Mouse (Mus musculus): ENCODE measurements around the gene Fam185a. TPM values are rescaled to one million over a fixed set of nuclear protein-coding genes. Genes with fewer than 3 reads are reported as not detected.

The Fam185a gene
- polyA plus RNA-seq, 1 experiment from 2014 or later: 7.7 TPM

- Histone ChIP-seq H3K4me2 (replicated peaks; ENCODE audit: low read depth, low read length) (no peak overlapping the region), H3K27me3 (ENCODE audit: insufficient read depth, low read length) (no peaks in the 10 kb centered on the region), H3K4me3 (ENCODE audit: low read length) (no peak overlapping the region), H3K9ac (replicated peaks; ENCODE audit: low read length) (no peak overlapping the region), H3K36me3 (ENCODE audit: insufficient read depth, low read length) (no peaks in the 10 kb centered on the region; the same call in 1 of the 2 replicates), H3K9me3 (ENCODE audit: low read length) (no peaks in the 10 kb centered on the region), H3K4me1 (ENCODE audit: insufficient read depth, low read length) (no peaks in the 10 kb centered on the region), H3K27ac (ENCODE audit: low read length) (no peak overlapping the region)
- WGBS: 93% methylated on average over 5 of the region's 5 CpGs
- no peak for ATAC-seq (ENCODE audit: low FRiP score, low TSS enrichment)
Measured at GRCm38 (mm10) chr5:21478428-21478827, 53.7 kb downstream of the Fam185a start.

GRCm38 (mm10) chr5:21479746-21480145 lies 55.0 kb downstream of the Fam185a start:
- Histone ChIP-seq H3K4me2 (replicated peaks; ENCODE audit: low read depth, low read length) (no peak overlapping the region), H3K9me3 (ENCODE audit: low read length) (no peaks in the 10 kb centered on the region), H3K4me1 (ENCODE audit: insufficient read depth, low read length) (no peaks in the 10 kb centered on the region), H3K27me3 (ENCODE audit: insufficient read depth, low read length) (no peaks in the 10 kb centered on the region), H3K36me3 (ENCODE audit: insufficient read depth, low read length) (no peaks in the 10 kb centered on the region; the same call in 1 of the 2 replicates), H3K27ac (ENCODE audit: low read length) (no peak overlapping the region), H3K9ac (replicated peaks; ENCODE audit: low read length) (no peak overlapping the region), H3K4me3 (ENCODE audit: low read length) (no peak overlapping the region)
- 84% methylated on average over 5 of the region's 5 CpGs for WGBS
- ATAC-seq (ENCODE audit: low FRiP score, low TSS enrichment): no peak

DNA sequence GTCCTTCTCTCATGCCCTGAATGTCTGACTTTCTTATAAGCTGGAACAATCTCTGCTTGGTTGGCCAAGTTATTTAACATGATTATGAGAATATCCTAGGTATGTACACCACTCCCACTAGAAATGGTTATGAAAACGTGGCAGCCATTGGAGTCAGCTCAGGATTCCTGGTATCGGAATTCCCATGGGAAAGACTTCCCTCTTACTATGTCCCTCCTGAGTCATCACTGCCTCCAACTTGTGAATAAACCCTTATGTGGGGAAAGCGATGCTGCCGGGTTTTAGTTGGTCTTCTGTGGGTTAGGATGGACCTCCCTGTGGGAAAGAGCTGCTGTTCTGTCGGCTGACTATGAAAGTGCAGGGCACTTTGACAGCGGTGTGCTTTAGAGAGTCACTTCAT lies 56.8 kb downstream of the Fam185a start:
- no peaks in the 10 kb centered on the region for H3K27me3 ChIP-seq (ENCODE audit: insufficient read depth, low read length)
- no peaks in the 10 kb centered on the region for H3K9me3 ChIP-seq (ENCODE audit: low read length)
- ATAC-seq (ENCODE audit: low FRiP score, low TSS enrichment): no peak
- no peaks in the 10 kb centered on the region for H3K4me1 ChIP-seq (ENCODE audit: insufficient read depth, low read length)
- 88% methylated on average over 6 of the region's 6 CpGs for WGBS
- no peak overlapping the region for H3K4me2 ChIP-seq (replicated peaks; ENCODE audit: low read depth, low read length)
- H3K36me3 ChIP-seq (ENCODE audit: insufficient read depth, low read length): no peaks in the 10 kb centered on the region
- no peak overlapping the region for H3K9ac ChIP-seq (replicated peaks; ENCODE audit: low read length)
- H3K4me3 ChIP-seq (ENCODE audit: low read length): no peak overlapping the region
- H3K27ac ChIP-seq (ENCODE audit: low read length): no peak overlapping the region

GRCm38 (mm10) chr5:21482446-21483222 lies 57.9 kb downstream of the Fam185a start:
- H3K4me3 ChIP-seq (ENCODE audit: low read length): no peak overlapping the region
- H3K36me3 ChIP-seq (ENCODE audit: insufficient read depth, low read length): no peaks in the 10 kb centered on the region
- no peaks in the 10 kb centered on the region for H3K9me3 ChIP-seq (ENCODE audit: low read length)
- H3K27me3 ChIP-seq (ENCODE audit: insufficient read depth, low read length): no peaks in the 10 kb centered on the region
- WGBS: 55% methylated on average over 11 of the region's 11 CpGs
- H3K9ac ChIP-seq (replicated peaks; ENCODE audit: low read length): no peak overlapping the region
- H3K27ac ChIP-seq (ENCODE audit: low read length): no peak overlapping the region
- no peak for ATAC-seq (ENCODE audit: low FRiP score, low TSS enrichment)
- H3K4me1 ChIP-seq (ENCODE audit: insufficient read depth, low read length): no peaks in the 10 kb centered on the region
- H3K4me2 ChIP-seq (replicated peaks; ENCODE audit: low read depth, low read length): no peak overlapping the region

- no peak overlapping the region for H3K27ac ChIP-seq (ENCODE audit: low read length)
- WGBS: 74% methylated on average over 8 of the region's 8 CpGs
Measured at GRCm38 (mm10) chr5:21483275-21483674, 58.5 kb downstream of the Fam185a start.

GRCm38 (mm10) chr5:21485197-21485829 lies 60.6 kb downstream of the Fam185a start:
- H3K4me1 ChIP-seq (ENCODE audit: insufficient read depth, low read length): no peaks in the 10 kb centered on the region
- H3K36me3 ChIP-seq (ENCODE audit: insufficient read depth, low read length): no peaks in the 10 kb centered on the region
- 93% methylated on average over 8 of the region's 8 CpGs for WGBS
- H3K27me3 ChIP-seq (ENCODE audit: insufficient read depth, low read length): no peaks in the 10 kb centered on the region
- no peak overlapping the region for H3K9ac ChIP-seq (replicated peaks; ENCODE audit: low read length)
- H3K27ac ChIP-seq (ENCODE audit: low read length): no peak overlapping the region
- ATAC-seq (ENCODE audit: low FRiP score, low TSS enrichment): no peak
- H3K4me3 ChIP-seq (ENCODE audit: low read length): no peak overlapping the region
- no peaks in the 10 kb centered on the region for H3K9me3 ChIP-seq (ENCODE audit: low read length)
- H3K4me2 ChIP-seq (replicated peaks; ENCODE audit: low read depth, low read length): no peak overlapping the region

More at GRCm38 (mm10) chr5:21483275-21483674, 58.5 kb downstream of the Fam185a start:
- H3K27me3 ChIP-seq (ENCODE audit: insufficient read depth, low read length): no peaks in the 10 kb centered on the region
- no peak overlapping the region for H3K4me2 ChIP-seq (replicated peaks; ENCODE audit: low read depth, low read length)
- H3K4me1 ChIP-seq (ENCODE audit: insufficient read depth, low read length): no peaks in the 10 kb centered on the region
- no peak overlapping the region for H3K9ac ChIP-seq (replicated peaks; ENCODE audit: low read length)
- no peaks in the 10 kb centered on the region for H3K9me3 ChIP-seq (ENCODE audit: low read length)
- no peaks in the 10 kb centered on the region for H3K36me3 ChIP-seq (ENCODE audit: insufficient read depth, low read length)
- no peak for ATAC-seq (ENCODE audit: low FRiP score, low TSS enrichment)
- H3K4me3 ChIP-seq (ENCODE audit: low read length): no peak overlapping the region

GRCm38 (mm10) chr5:21486798-21487197 lies 62.0 kb downstream of the Fam185a start:
- H3K36me3 ChIP-seq (ENCODE audit: insufficient read depth, low read length): no peaks in the 10 kb centered on the region
- no peak overlapping the region for H3K4me2 ChIP-seq (replicated peaks; ENCODE audit: low read depth, low read length)
- H3K9me3 ChIP-seq (ENCODE audit: low read length): no peaks in the 10 kb centered on the region
- no peak overlapping the region for H3K9ac ChIP-seq (replicated peaks; ENCODE audit: low read length)
- ATAC-seq (ENCODE audit: low FRiP score, low TSS enrichment): no peak
- H3K4me1 ChIP-seq (ENCODE audit: insufficient read depth, low read length): no peaks in the 10 kb centered on the region
- H3K4me3 ChIP-seq (ENCODE audit: low read length): no peak overlapping the region
- WGBS: 63% methylated on average over 5 of the region's 5 CpGs
- H3K27me3 ChIP-seq (ENCODE audit: insufficient read depth, low read length): no peaks in the 10 kb centered on the region
- no peak overlapping the region for H3K27ac ChIP-seq (ENCODE audit: low read length)

GRCm38 (mm10) chr5:21487306-21487705 lies 62.5 kb downstream of the Fam185a start:
- Histone ChIP-seq H3K36me3 (ENCODE audit: insufficient read depth, low read length) (no peaks in the 10 kb centered on the region), H3K4me2 (replicated peaks; ENCODE audit: low read depth, low read length) (no peak overlapping the region), H3K27ac (ENCODE audit: low read length) (no peak overlapping the region), H3K9me3 (ENCODE audit: low read length) (no peaks in the 10 kb centered on the region), H3K9ac (replicated peaks; ENCODE audit: low read length) (no peak overlapping the region), H3K4me1 (ENCODE audit: insufficient read depth, low read length) (no peaks in the 10 kb centered on the region), H3K27me3 (ENCODE audit: insufficient read depth, low read length) (no peaks in the 10 kb centered on the region), H3K4me3 (ENCODE audit: low read length) (no peak overlapping the region)
- ATAC-seq (ENCODE audit: low FRiP score, low TSS enrichment): no peak
- 75% methylated on average over 3 of the region's 3 CpGs for WGBS

DNA sequence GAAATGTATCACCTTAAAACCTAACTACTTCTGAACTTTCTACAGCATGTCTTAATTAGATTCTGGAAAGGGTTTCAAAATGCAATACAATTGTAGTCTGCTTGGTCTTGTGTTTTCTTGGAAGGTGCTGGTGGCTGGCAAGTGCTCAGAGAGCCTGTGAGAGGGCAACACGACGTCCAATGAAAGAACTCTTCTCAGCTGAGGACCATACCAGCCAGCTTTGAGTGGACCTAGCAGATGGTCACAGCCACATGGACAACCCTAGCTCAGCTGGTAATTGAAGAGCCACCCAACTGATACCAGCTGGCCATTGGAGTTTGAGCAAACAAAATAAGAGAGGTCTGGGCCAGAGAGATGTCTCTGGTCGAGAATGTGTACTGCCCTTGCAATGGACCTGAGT lies 63.0 kb downstream of the Fam185a start:
- H3K4me1 ChIP-seq (ENCODE audit: insufficient read depth, low read length): no peaks in the 10 kb centered on the region

GRCm38 (mm10) chr5:21488506-21488905 lies 63.7 kb downstream of the Fam185a start:
- no peak for ATAC-seq (ENCODE audit: low FRiP score, low TSS enrichment)
- Histone ChIP-seq H3K27me3 (ENCODE audit: insufficient read depth, low read length) (no peaks in the 10 kb centered on the region), H3K9me3 (ENCODE audit: low read length) (no peaks in the 10 kb centered on the region), H3K9ac (replicated peaks; ENCODE audit: low read length) (no peak overlapping the region), H3K4me1 (ENCODE audit: insufficient read depth, low read length) (no peaks in the 10 kb centered on the region), H3K4me3 (ENCODE audit: low read length) (no peak overlapping the region), H3K36me3 (ENCODE audit: insufficient read depth, low read length) (no peaks in the 10 kb centered on the region), H3K27ac (ENCODE audit: low read length) (no peak overlapping the region), H3K4me2 (replicated peaks; ENCODE audit: low read depth, low read length) (no peak overlapping the region)
- 90% methylated on average over 5 of the region's 5 CpGs for WGBS

More for the DNA sequence above, 63.0 kb downstream of the Fam185a start:
- no peak overlapping the region for H3K4me3 ChIP-seq (ENCODE audit: low read length)
- H3K36me3 ChIP-seq (ENCODE audit: insufficient read depth, low read length): no peaks in the 10 kb centered on the region
- no peaks in the 10 kb centered on the region for H3K9me3 ChIP-seq (ENCODE audit: low read length)
- WGBS: 80% methylated on average over 3 of the region's 3 CpGs
- ATAC-seq (ENCODE audit: low FRiP score, low TSS enrichment): no peak
- H3K9ac ChIP-seq (replicated peaks; ENCODE audit: low read length): no peak overlapping the region
- no peak overlapping the region for H3K27ac ChIP-seq (ENCODE audit: low read length)
- H3K27me3 ChIP-seq (ENCODE audit: insufficient read depth, low read length): no peaks in the 10 kb centered on the region
- H3K4me2 ChIP-seq (replicated peaks; ENCODE audit: low read depth, low read length): no peak overlapping the region
